In the genomic region with DNA sequence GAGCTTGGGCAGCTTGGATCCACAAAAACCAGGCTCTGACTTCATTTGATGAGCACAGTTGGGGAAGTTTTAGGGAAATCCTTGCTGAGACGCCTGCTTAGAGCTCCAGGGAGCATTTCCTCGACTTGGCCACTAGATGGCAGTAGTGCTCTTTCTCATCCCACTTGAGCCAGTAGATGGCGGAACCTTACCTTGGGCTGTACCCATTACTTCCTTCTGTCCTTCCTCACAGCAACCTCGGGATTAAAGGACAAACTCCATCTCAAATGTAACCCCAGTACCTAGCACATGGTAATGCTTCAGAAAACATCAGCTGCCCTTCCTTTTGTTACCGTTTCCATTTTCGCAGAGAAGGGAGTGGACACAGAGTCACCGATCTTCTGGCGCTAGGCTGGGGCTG, we compare ENCODE assay signal across 8 mouse cellular contexts. TPM values are rescaled to one million over a fixed set of nuclear protein-coding genes. Genes with fewer than 3 reads are reported as not detected.
DNase-seq lines count a peak whose midpoint lies in the region; ATAC-seq lines count a peak whose summit lies in the region.

No protein-coding gene starts in this region.

- peak overlapping the region; percentile 20; the same call in 1 of the 2 replicates for H3K4me2 ChIP-seq in hindbrain, embryonic 14.5 days (replicated peaks)

- H3K4me3 ChIP-seq in hindbrain, embryonic 14.5 days (replicated peaks; ENCODE audit: low read length), result no peak overlapping the region

- H3K27me3 ChIP-seq in hindbrain, embryonic 14.5 days (ENCODE audit: control insufficient read depth, insufficient read depth, low read length), result no peaks in the 10 kb centered on the region

- no peaks in the 10 kb centered on the region for H3K9me3 ChIP-seq in hindbrain, embryonic 14.5 days (ENCODE audit: control insufficient read depth, low read length)

- no peaks in the 10 kb centered on the region for H3K4me1 ChIP-seq in hindbrain, embryonic 14.5 days (replicated peaks; ENCODE audit: control insufficient read depth, insufficient read depth, low read length)

- no peak overlapping the region for H3K27ac ChIP-seq in hindbrain, embryonic 14.5 days

- 29% methylated on average over 8 of the region's 8 CpGs for WGBS in hindbrain, embryonic 14.5 days

- no peaks in the 10 kb centered on the region for H3K36me3 ChIP-seq in hindbrain, embryonic 14.5 days (replicated peaks; ENCODE audit: control insufficient read depth, insufficient read depth)

- ATAC-seq in hindbrain, embryonic 14.5 days (ENCODE audit: low FRiP score), result peak; percentile 83

- peak; percentile 59 for DNase-seq in heart, adult 8-10 months (ENCODE audit: low spot score)
- DNase-seq in heart, adult 11 months, result no peak
- peak; percentile 49 for DNase-seq in brain, embryonic 18.5 days (ENCODE audit: low read depth, low spot score)
- peak; percentile 14 for DNase-seq in fibroblast of lung, adult 2 months (ENCODE audit: low read depth)
- peak; percentile 87 for DNase-seq in hindbrain, embryonic 14.5 days (ENCODE audit: low spot score)
- DNase-seq in layer of hippocampus, postnatal 14 days (ENCODE audit: low spot score in 2 of 2), result peak; percentile 47 to 69
- peak; percentile 26 for DNase-seq in lung, postnatal 36 days
- DNase-seq in right cerebral cortex, postnatal 25 days, result peak; percentile 40

- no peak overlapping the region for H3K9ac ChIP-seq in hindbrain, embryonic 14.5 days

RNA-seq across cellular contexts. Expression of gene Pah, which starts 31.1 kb away (rescaled TPM):
- 10 to 100 TPM; 42.2 to 72.8 (median 45.1) TPM for total RNA-seq in heart, adult 8-10 months (2022)
- polyA plus RNA-seq in hindbrain, embryonic 14.5 days (2014; fragmentation: Nextera tagmentation; extraction: Ambion mirVana), result 0.12 and 0.29 TPM in 2 replicates
- total RNA-seq in layer of hippocampus, postnatal 14 days (2021), result not detected

RNA-seq across cellular contexts. Expression of gene Ascl1, which starts 59.3 kb away (rescaled TPM):
- total RNA-seq in heart, adult 8-10 months (2022), result not detected
- polyA plus RNA-seq in hindbrain, embryonic 14.5 days (2014; fragmentation: Nextera tagmentation; extraction: Ambion mirVana), result 9.3 and 13.5 TPM in 2 replicates
- total RNA-seq in layer of hippocampus, postnatal 14 days (2021), result 1 to 10 TPM; 7.3 to 8.0 TPM

Comparison
In these comparisons a context has a peak if more than half of its experiments do, and no peak if none do; other contexts are left out.
1. RNA of gene Pah, which starts 31.1 kb away (total RNA-seq): 42.2 to 72.8 TPM in heart, adult 8-10 months; not detected in layer of hippocampus, postnatal 14 days; every median in the first group is over 10 times any median in the second.
2. RNA of gene Ascl1, which starts 59.3 kb away (total RNA-seq): 7.3 to 8.0 TPM in layer of hippocampus, postnatal 14 days; not detected in heart, adult 8-10 months; every median in the first group is over 4 times any median in the second.